Mouse (Mus musculus): Measurements from ENCODE around the gene Gcsh.

Gcsh gene

GRCm38 (mm10) chr8:116993095-116993867 is at the start of gene Gcsh:
Gene Gcsh, minus strand, starts transcription at chr8:116993537.
- DNase-seq, result peak; percentile 100

- no peak for DNase-seq
Measured at GRCm38 (mm10) chr8:117039843-117040242, 46.5 kb upstream of the Gcsh start.

DNA sequence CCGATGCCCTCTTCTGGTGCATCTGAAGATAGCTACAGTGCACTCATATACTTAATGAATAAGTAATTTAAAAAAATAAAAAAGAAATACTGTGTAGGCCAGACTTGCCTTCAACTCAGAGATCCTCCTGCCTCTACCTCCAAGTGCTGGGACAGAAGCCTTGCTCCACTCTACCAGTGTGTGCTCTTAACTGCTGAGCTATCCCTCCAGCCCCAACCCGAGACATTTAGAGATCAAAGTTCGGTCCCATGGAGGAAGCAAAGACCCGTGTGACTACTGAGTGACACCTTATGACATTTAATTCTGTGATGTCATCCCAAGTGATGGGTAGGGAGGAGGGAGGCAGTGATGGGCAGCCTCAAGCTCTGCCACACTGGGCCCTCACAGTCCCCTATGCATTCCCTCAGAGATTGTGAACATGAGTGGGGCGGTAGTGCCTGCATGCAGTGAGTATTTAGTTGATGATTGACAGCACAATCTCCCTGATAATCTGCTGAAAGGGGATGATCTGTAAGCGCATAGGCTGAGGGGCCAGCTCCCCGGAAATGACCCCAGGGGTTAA is 44.1 kb upstream of the Gcsh start:
- no peak for DNase-seq

GRCm38 (mm10) chr8:117033393-117033792 is 40.1 kb upstream of the Gcsh start:
- no peak for DNase-seq

GRCm38 (mm10) chr8:117032609-117033008 is 39.3 kb upstream of the Gcsh start:
- DNase-seq, result no peak

GRCm38 (mm10) chr8:117031476-117031875 is 38.1 kb upstream of the Gcsh start:
- DNase-seq, result no peak

- no peak for DNase-seq
Measured at GRCm38 (mm10) chr8:117028686-117029085, 35.3 kb upstream of the Gcsh start.

DNA sequence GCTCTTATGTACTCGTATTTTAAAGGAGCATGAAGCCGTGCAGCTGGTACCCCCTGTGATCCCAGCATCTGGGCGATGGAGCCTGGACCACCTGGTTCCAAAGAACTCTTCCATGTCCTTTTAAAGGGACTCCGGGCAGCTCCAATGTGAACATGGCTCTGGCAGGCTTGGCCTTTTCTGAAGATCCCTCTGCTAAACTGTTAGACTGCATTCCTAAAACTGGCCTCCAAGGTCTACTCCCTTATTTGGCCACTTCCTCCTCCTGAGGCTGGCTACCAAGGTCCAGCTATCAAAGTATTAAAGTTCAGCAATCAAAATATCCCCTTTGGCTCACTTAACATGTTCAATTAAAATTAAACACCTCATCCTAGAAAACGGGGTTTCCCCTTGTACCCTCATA is 34.3 kb upstream of the Gcsh start:
- DNase-seq, result no peak

- DNase-seq, result no peak
Measured at GRCm38 (mm10) chr8:117022297-117022993, 29.1 kb upstream of the Gcsh start.

- DNase-seq, result no peak
Measured at GRCm38 (mm10) chr8:117019323-117020275, 26.3 kb upstream of the Gcsh start.

DNA sequence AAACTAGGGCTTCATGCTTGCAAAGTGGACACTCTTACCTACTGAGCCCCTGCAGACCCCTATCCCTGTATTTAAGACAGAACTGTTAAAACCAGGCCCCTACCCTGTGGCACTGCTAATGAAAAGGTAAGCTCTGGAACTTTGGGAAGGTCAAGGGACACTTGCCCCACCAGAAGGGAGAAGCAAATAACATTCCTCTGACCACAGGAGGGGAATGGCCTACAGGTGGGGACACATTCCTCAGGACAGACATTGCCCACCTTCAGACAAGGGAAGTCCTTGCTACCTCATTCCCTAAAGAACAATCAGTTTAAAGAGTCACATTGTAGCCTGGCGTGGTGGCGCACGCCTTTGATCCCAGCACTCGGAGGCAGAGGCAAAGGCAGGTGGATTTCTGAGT is 24.6 kb upstream of the Gcsh start:
- DNase-seq, result no peak

DNA sequence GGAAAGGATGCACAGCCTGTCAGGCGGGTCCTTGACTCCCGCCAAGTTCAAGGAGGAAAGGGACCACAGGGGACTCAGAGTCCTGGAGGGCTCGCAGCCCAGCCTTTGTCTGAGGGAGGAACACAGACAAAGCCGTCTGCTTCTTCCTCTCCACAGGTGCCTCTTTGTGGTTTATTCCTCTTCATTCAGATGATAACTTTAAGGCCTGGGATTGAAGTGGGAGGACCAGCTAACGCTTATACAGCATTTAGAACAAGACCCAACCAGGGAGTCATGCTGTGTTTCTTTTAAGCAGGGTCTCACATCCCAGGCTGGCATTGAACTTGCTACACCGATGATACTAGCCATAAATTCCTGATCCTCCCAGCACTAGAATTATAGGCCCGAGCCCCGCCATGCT is 23.7 kb upstream of the Gcsh start:
- DNase-seq, result no peak

DNA sequence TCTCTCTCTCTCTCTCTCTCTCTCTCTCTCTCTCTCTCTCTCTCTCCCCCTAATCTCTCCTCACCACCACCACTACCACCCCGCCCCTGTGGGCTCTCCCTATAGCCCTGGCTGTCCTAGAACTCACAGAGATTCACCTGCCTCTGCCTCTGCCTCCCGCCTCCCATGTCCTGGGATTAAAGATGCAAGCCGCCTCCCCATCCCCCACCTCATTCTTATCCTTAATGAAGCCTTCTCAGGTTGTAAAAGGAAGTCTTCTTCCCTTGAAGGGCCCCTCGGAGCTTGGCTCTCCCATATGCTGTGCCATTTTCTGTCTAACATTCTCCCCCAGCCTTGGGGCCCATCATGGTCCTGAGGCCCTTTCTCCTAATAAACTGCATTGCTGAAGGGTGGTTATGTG is 22.3 kb upstream of the Gcsh start:
- no peak for DNase-seq

- DNase-seq, result no peak
Measured at GRCm38 (mm10) chr8:117011366-117011765, 18.0 kb upstream of the Gcsh start.

DNA sequence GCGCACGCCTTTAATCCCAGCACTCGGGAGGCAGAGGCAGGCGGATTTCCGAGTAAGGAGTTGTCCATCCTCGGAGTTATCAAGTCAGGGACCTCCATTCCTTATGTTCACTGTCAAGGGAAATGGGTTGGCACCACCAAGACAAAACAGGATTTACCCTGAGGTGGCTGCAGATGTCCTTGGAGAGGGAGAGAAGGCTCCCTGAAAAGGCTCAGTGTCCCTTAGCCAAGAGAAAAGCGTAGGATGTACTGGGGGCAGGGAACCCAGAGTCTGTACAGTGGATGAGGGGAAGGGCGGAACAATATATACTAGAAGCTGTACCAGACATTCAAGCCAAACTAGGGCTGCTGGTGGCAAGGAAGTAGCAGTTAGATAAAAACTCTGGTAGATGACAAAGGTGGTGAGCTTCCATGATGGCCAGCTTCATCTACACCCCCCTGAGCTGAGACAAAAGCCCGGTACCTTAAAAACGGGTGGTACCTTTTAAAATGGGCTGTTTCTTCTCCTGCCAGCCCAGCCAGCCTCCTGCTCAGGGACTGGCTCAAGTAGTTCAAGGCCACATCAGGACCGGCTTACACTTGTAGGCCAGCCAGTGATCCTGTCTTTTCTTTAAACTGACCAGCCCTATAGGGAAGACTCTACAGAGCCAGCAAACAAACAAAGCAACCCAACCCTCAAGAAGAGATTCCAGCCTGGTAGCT is 829 bp upstream of the Gcsh start:
- no peak for DNase-seq

- DNase-seq, result peak; percentile 72 to 86
Measured at GRCm38 (mm10) chr8:116992176-116992971, 963 bp downstream of the Gcsh start.

GRCm38 (mm10) chr8:116991241-116991640 is 2.1 kb downstream of the Gcsh start:
- peak in 1 of 2 experiments; percentile 43 for DNase-seq

- DNase-seq, result no peak
Measured at GRCm38 (mm10) chr8:116989842-116990241, 3.5 kb downstream of the Gcsh start.

DNA sequence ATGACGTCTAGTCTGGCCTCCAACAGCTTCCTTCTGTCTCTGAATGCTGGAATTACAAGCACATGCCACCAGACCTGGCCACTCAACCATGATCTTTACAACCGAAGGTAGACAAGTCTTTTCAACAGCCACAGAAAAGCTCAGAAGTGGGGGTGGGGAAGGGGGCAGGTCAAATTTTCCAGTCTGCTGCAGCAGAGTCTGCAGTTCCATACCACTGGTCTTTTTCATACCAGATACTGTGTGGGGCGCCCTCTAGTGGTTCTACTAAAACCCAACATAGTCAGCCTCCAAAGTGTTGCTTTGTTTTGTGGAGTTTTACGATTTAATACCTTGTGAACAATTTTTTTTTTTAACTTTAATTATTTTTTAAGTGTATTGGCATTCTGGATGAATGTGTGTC is 13.2 kb downstream of the Gcsh start:
- DNase-seq, result peak; percentile 67 to 82

DNA sequence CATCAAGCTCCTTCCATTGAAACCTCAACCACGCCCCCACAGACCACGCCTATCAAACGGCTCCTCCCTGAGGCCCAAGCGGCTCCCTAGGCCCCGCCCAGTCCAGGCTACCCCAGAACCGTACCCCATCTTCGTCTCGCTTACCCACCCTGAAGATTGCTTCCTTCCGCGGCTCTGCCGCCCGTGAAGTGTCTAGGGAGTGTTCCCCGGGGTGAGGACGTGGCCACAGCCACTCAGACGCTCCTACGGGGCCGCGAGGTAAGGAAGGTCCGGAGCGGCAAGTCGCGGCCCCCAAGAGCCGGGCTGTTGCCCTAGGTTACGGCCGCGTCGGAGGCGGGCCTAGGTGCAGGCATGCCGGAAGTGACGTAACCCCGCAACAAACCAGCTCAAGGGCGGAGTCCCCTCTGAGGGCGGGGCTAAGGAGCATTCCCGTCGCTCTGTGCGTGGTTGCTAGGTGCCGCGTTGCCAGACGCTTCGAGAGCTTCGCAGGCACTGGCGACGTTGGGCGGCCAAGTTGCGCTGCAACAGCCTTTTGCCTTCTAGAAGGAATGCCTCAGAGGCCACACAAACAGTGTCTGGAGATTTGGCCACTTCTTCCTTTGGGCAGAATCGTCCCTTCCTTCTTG is 14.6 kb downstream of the Gcsh start, which contains the start of gene 1700030J22Rik:
1700030J22Rik (minus strand) TSS at position 329 of the 626 bp plus-strand sequence.
- peak; percentile 99 for DNase-seq

DNA sequence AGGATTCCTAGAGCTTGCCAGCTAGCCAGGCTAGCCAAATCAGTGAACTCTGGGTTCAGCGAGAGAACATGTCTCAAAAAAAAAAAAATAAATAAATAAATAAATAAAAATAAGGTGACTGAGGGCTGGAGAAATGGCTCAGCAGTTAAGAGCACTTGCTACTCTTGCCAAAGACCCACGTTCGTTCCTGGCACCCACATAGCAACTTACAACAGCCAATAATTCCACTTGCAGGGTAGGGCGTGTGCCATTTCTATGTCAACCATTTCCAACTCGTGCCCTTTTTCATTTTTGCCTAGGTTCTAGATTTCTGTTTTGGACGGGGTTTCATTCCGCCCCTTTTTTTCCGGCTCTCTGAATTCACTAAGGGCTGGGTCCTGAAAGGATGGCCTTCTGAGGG is 15.3 kb downstream of the Gcsh start:
- no peak for DNase-seq

All from kidney, postnatal 25 days (tissue).